Comparison of ENCODE assay signal across 16 mouse cellular contexts in the genomic region with DNA sequence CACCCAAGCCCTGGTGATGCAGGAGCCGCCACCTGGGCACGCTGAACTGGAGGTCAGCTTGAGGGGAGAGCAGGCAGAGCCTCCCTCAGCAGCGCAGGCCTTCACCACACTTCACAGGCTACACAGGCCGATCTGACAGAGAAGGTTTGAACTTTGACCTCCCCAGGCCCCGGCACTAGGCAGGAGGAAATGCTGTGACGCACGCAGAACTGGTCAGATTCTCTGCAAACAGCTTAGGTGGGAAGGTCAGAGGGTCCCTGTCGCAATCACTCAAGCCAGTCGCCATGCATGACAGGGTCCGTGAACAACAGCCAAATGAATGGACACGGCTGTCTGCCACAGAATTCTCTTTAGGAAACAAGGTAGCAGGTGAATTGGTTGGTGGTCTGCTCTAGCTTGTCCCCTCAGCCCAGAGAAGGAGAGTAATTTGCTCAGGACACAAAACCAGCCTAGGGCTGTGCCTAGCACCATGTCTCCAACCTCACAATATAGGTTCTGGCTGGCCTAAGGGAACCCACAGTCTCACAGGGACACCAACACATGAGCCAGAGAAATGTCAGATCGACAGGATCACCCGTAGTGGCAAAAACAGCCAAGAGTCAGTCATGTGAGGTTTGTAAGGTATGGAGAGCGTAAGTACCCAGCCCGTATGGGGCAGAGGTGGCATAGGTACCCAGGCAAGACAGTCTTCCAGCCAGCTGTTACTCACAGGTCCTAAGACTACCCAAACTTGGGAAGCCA.
DNase-seq lines count a peak whose midpoint lies in the region; ATAC-seq and TF ChIP-seq lines count a peak whose summit lies in the region.
"Had no signal": no experiment of that assay in that cellular context is flagged by ENCODE, and none has a peak within 500 bp of the region (broad histone marks: within the 10 kb centered on the region; RNA-seq: fewer than 3 reads in every experiment).

No protein-coding gene starts in this region.

- no peak for TF ChIP-seq POLR2A in myocyte (IDR thresholded peaks at IDR 0.05; ENCODE audit: insufficient read length, low read depth)

- no peak overlapping the region for H3K9ac ChIP-seq in intestine, embryonic 15.5 days
- no peak overlapping the region for H3K9ac ChIP-seq in intestine, postnatal 0 days (ENCODE audit: low read depth, low read length)
- H3K9ac ChIP-seq: embryonic facial prominence, embryonic 13.5 days; hindbrain, embryonic 12.5 days; midbrain, embryonic 15.5 days had no signal

- H3K4me3 ChIP-seq in intestine, embryonic 15.5 days (replicated peaks): no peak overlapping the region
- no peak overlapping the region for H3K4me3 ChIP-seq in intestine, postnatal 0 days (ENCODE audit: low read depth, low read length)
- H3K4me3 ChIP-seq in myocyte: no peak overlapping the region
- H3K4me3 ChIP-seq in left cerebral cortex, adult 2 months: no peak overlapping the region
- H3K4me3 ChIP-seq: embryonic facial prominence, embryonic 13.5 days; hindbrain, embryonic 12.5 days; layer of hippocampus, adult 2 months; midbrain, embryonic 15.5 days had no signal

- no peaks in the 10 kb centered on the region for H3K9me3 ChIP-seq in intestine, embryonic 15.5 days
- no peaks in the 10 kb centered on the region for H3K9me3 ChIP-seq in intestine, postnatal 0 days (ENCODE audit: control insufficient read depth)
- H3K9me3 ChIP-seq: embryonic facial prominence, embryonic 13.5 days; hindbrain, embryonic 12.5 days; midbrain, embryonic 15.5 days had no signal

- peak; percentile 61; the same call in 1 of the 2 replicates for ATAC-seq in intestine, embryonic 15.5 days
- no peak; the same call in 1 of the 2 replicates for ATAC-seq in intestine, postnatal 0 days
- ATAC-seq: forebrain, embryonic 14.5 days; midbrain, embryonic 15.5 days had no signal

- H3K79me2 ChIP-seq in myocyte (ENCODE audit: control insufficient read depth, insufficient read depth): peaks cover 7% of the 10 kb centered on the region

- 55% methylated on average over 15 of the region's 15 CpGs for WGBS in intestine, embryonic 15.5 days
- 55% methylated on average over 15 of the region's 15 CpGs for WGBS in intestine, postnatal 0 days

- peak; percentile 70 for DNase-seq in kidney, adult 18-20 months
- peak; percentile 82 to 93 for DNase-seq in kidney, postnatal 25 days
- DNase-seq in left cerebral cortex, adult 2 months (ENCODE audit: extremely low spot score in 1 of 2, low spot score in 2 of 2): no peak
- no peak for DNase-seq in left cerebral cortex, adult 18-20 months (ENCODE audit: low spot score in 2 of 2)
- DNase-seq: adrenal gland, postnatal 25 days; cerebellum, adult 8-10 months; left cerebral cortex, postnatal 4 days; spleen, adult 18-20 months had no signal

- no peak for TF ChIP-seq CTCF in intestine, postnatal 0 days (IDR thresholded peaks at IDR 0.05; ENCODE audit: low read depth)
- no peak for TF ChIP-seq CTCF in left cerebral cortex, adult 2 months (IDR thresholded peaks at IDR 0.05)

- H3K4me2 ChIP-seq in intestine, embryonic 15.5 days (replicated peaks): no peak overlapping the region
- H3K4me2 ChIP-seq in intestine, postnatal 0 days (replicated peaks; ENCODE audit: low read depth): no peak overlapping the region
- H3K4me2 ChIP-seq in myocyte (ENCODE audit: low read depth): no peak overlapping the region
- H3K4me2 ChIP-seq: embryonic facial prominence, embryonic 13.5 days; hindbrain, embryonic 12.5 days; midbrain, embryonic 15.5 days had no signal

- no peak overlapping the region for H3K27ac ChIP-seq in intestine, embryonic 15.5 days
- H3K27ac ChIP-seq in intestine, postnatal 0 days (ENCODE audit: low read depth, low read length): no peak overlapping the region
- H3K27ac ChIP-seq in left cerebral cortex, adult 2 months: no peak overlapping the region
- H3K27ac ChIP-seq: embryonic facial prominence, embryonic 13.5 days; hindbrain, embryonic 12.5 days; midbrain, embryonic 15.5 days had no signal

- peaks cover 20% of the 10 kb centered on the region for H3K4me1 ChIP-seq in intestine, embryonic 15.5 days (replicated peaks)
- no peaks in the 10 kb centered on the region for H3K4me1 ChIP-seq in intestine, postnatal 0 days (replicated peaks; ENCODE audit: control insufficient read depth, insufficient read depth, low read length)
- H3K4me1 ChIP-seq: hindbrain, embryonic 12.5 days; midbrain, embryonic 15.5 days had no signal

- no peaks in the 10 kb centered on the region for H3K27me3 ChIP-seq in intestine, embryonic 15.5 days (replicated peaks)
- H3K27me3 ChIP-seq in intestine, postnatal 0 days (replicated peaks; ENCODE audit: control insufficient read depth, insufficient read depth, low read length): no peaks in the 10 kb centered on the region
- H3K27me3 ChIP-seq in myocyte (ENCODE audit: control insufficient read depth, insufficient read depth, insufficient read length): no peaks in the 10 kb centered on the region
- H3K27me3 ChIP-seq: embryonic facial prominence, embryonic 13.5 days; hindbrain, embryonic 12.5 days; midbrain, embryonic 15.5 days had no signal

- 0 out of 2 replicates have a peak, but pooled peaks cover 5% of the 10 kb centered on the region for H3K36me3 ChIP-seq in intestine, embryonic 15.5 days
- H3K36me3 ChIP-seq in intestine, postnatal 0 days (ENCODE audit: control insufficient read depth, insufficient read depth): peaks cover 34% of the 10 kb centered on the region
- peaks cover 24% of the 10 kb centered on the region for H3K36me3 ChIP-seq in myocyte (ENCODE audit: control insufficient read depth, insufficient read depth)
- H3K36me3 ChIP-seq: midbrain, embryonic 15.5 days had no signal

- H3ac ChIP-seq in myocyte (ENCODE audit: control insufficient read depth, insufficient read length): no peak overlapping the region

- intact Hi-C loops in left cerebral cortex, adult 2 months (cut with DNase I): no loop called here

TF ChIP-seq in myocyte, 11 proteins besides CTCF, POLR2A, EP300 and RAD21:
- TF ChIP-seq POLR2AphosphoS2 (IDR thresholded peaks at IDR 0.05; ENCODE audit: insufficient read length, low read depth): peak; percentile 44
- TF ChIP-seq MYOD1 (IDR thresholded peaks at IDR 0.05; ENCODE audit: control insufficient read depth in 1 of 3, insufficient read length in 2 of 3, low read depth in 2 of 3): no peak

Comparison
In these comparisons a context has a peak if more than half of its experiments do, and no peak if none do; other contexts are left out.
1. DNase-seq: peak in kidney, adult 18-20 months (single experiment) and kidney, postnatal 25 days (2 of 2); none in left cerebral cortex, adult 2 months (0 of 2) and left cerebral cortex, adult 18-20 months (0 of 2).